Mouse (Mus musculus) ES-E14 (cell line): Measurements from ENCODE around the gene Pcyt2. TPM values are rescaled to one million over a fixed set of nuclear protein-coding genes. Genes with fewer than 3 reads are reported as not detected.

Source experiments
- DNase-seq: peaks from one replicate; pipeline ENCODE4 v3.0.0-alpha.2; 2013; ENCODE audit warnings: low read depth, low spot score
- H3K27ac ChIP-seq: 2 replicates; pipeline ENCODE4 v1.5.1; 2012; ENCODE audit warnings: low read depth, mild to moderate bottlenecking, low read length, moderate library complexity, mixed read lengths; ENCODE audit not compliant: poor library complexity, insufficient read depth, severe bottlenecking
- H3K36me3 ChIP-seq: 2 replicates; pipeline ENCODE4 v1.6.1; 2012; ENCODE audit warnings: mild to moderate bottlenecking, low read length, moderate library complexity, mixed read lengths; ENCODE audit not compliant: control insufficient read depth, poor library complexity, insufficient read depth, severe bottlenecking
- H3K4me1 ChIP-seq, 2 experiments: fragments of 150-350 bp in 1 of 2; sonication (generic) in 1 of 2; 2 replicates each; pipeline ENCODE4 v1.6.1; 2012; ENCODE audit warnings: low read length in 2 of 2, mild to moderate bottlenecking in 1 of 2, mixed read lengths in 1 of 2; ENCODE audit not compliant: control insufficient read depth in 2 of 2, insufficient read depth in 2 of 2, poor library complexity in 1 of 2
- H3K4me3 ChIP-seq, 2 experiments: fragments of 150-350 bp in 1 of 2; sonication (generic) in 1 of 2; 2 replicates each; pipeline ENCODE4 v1.5.1; 2012; ENCODE audit warnings: low read length in 2 of 2, low read depth in 1 of 2, mild to moderate bottlenecking in 1 of 2, mixed read lengths in 1 of 2; ENCODE audit not compliant: insufficient read depth in 1 of 2, poor library complexity in 1 of 2, severe bottlenecking in 1 of 2
- H3K9ac ChIP-seq: 2 replicates; pipeline ENCODE4 v1.6.1; 2012; ENCODE audit warnings: low read depth, mild to moderate bottlenecking, low read length, mixed read lengths; ENCODE audit not compliant: poor library complexity, insufficient read depth, severe bottlenecking
- H3K9me3 ChIP-seq: fragments of 150-350 bp; sonication (generic); 2 replicates; pipeline ENCODE4 v1.6.1; 2012; ENCODE audit warnings: low read depth, mild to moderate bottlenecking, low read length; ENCODE audit not compliant: control insufficient read depth, insufficient read depth
- CHD2 ChIP-seq: IDR thresholded peaks from 2 replicates; pipeline ENCODE4 v1.6.1; 2014; ENCODE audit warnings: mild to moderate bottlenecking, low read depth, low read length, inconsistent platforms
- HCFC1 ChIP-seq: IDR thresholded peaks from 2 replicates; pipeline ENCODE4 v1.6.1; 2012; ENCODE audit warnings: low read length, inconsistent platforms, borderline replicate concordance; ENCODE audit not compliant: insufficient read depth
- MAFK ChIP-seq: IDR thresholded peaks from 2 replicates; pipeline ENCODE4 v1.6.1; 2014; ENCODE audit warnings: mild to moderate bottlenecking, low read depth, low read length, inconsistent platforms; ENCODE audit not compliant: insufficient read depth
- ZC3H11A ChIP-seq: IDR thresholded peaks from 2 replicates; pipeline ENCODE4 v1.6.1; 2012; ENCODE audit warnings: low read depth, mild to moderate bottlenecking, inconsistent platforms, low read length, borderline replicate concordance
- ZNF384 ChIP-seq: IDR thresholded peaks from 2 replicates; pipeline ENCODE4 v1.6.1; 2012; ENCODE audit warnings: low read depth, low read length, inconsistent platforms
- in situ Hi-C, 2 experiments: fragments of 600-800 bp; cut with MboI; formaldehyde crosslinking; loops; one replicate each; pipeline ENCODE4 v1.15.1; 2025; ENCODE audit warnings: low sequenced_read_pairs in 2 of 2, inconsistent platforms in 1 of 2; ENCODE audit not compliant: unreplicated experiment in 2 of 2
- total RNA-seq: library from RNA; depleted of rRNA; stranded (reverse); fragments of 300-350 nt; gene quantifications from 2 replicates; pipeline ENCODE4 v1.2.3, GENCODE M21; 2012

The Pcyt2 gene
- total RNA-seq, 1 experiment: 88.6 TPM

- Histone ChIP-seq H3K4me1 (peaks cover 1 to 18% of the 10 kb centered on the region in 2 experiments; a peak in 2 of 4 replicates), H3K36me3 (peaks cover 34% of the 10 kb centered on the region), H3K9ac (peak overlapping the region; percentile 48), H3K27ac (no peak overlapping the region), H3K9me3 (no peaks in the 10 kb centered on the region), H3K4me3 (peak overlapping the region; percentile 76 to 85)
- in situ Hi-C loops: no loop called here
- DNase-seq: no peak
- TF ChIP-seq HCFC1: no peak
- no peak for TF ChIP-seq ZNF384
- no peak for TF ChIP-seq MAFK
- no peak for TF ChIP-seq CHD2
- TF ChIP-seq ZC3H11A: no peak
Observed at GRCm38 (mm10) chr11:120574278-120574600, 43.5 kb downstream of the Pcyt2 start.

- peaks cover 31% of the 10 kb centered on the region for H3K36me3 ChIP-seq
- in situ Hi-C loops: no loop called here
- peak overlapping the region; percentile 93 for H3K9ac ChIP-seq
- no peak for DNase-seq
- no peak for TF ChIP-seq MAFK
- no peak for TF ChIP-seq CHD2
- no peak for TF ChIP-seq ZC3H11A
- TF ChIP-seq HCFC1: no peak
- H3K4me3 ChIP-seq: peak overlapping the region; percentile 76 to 85
- peaks cover 1 to 12% of the 10 kb centered on the region in 2 experiments; a peak in 2 of 4 replicates for H3K4me1 ChIP-seq
- peak overlapping the region; percentile 87 for H3K27ac ChIP-seq
- no peaks in the 10 kb centered on the region for H3K9me3 ChIP-seq
Observed at GRCm38 (mm10) chr11:120573585-120574277, 44.0 kb downstream of the Pcyt2 start.

GRCm38 (mm10) chr11:120572752-120573584, 44.8 kb downstream of the Pcyt2 start, which contains the start of gene P4hb:
TSS of gene P4hb (minus strand) at chr11:120573253.
- Histone ChIP-seq H3K36me3 (peaks cover 31% of the 10 kb centered on the region), H3K4me3 (peak within 1 kb of the TSS; percentile 76 to 85), H3K9me3 (no peaks in the 10 kb centered on the region), H3K9ac (peak within 1 kb of the TSS; percentile 93), H3K27ac (peak within 1 kb of the TSS; percentile 87), H3K4me1 (peaks cover 1 to 6% of the 10 kb centered on the region in 2 experiments; a peak in 2 of 4 replicates)
- TF ChIP-seq HCFC1 (0 out of 2 replicates have a peak, but pooled peaks have one; percentile 40), CHD2 (peak; percentile 60), ZNF384 (no peak), ZC3H11A (no peak), MAFK (no peak)
- peak; percentile 98 for DNase-seq
- in situ Hi-C loops: no loop called here

DNA sequence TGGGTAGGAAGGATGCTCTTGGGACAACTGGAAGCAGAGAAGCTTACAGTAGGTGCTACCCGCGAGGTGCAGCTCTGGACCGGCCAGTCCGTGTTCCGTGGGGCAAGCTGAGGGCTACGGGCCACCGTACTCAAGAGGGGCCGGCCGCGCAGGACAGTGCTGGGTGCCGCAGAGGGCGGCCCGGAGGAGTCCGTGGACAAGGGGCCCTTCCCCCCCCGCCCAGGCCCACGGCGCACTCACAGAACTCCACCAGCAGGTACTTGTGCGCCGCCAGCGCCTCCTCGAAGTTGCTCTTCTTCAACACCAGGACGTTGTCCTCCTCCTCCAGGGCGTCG, 45.4 kb downstream of the Pcyt2 start:
- TF ChIP-seq CHD2 (no peak), ZNF384 (no peak), ZC3H11A (no peak), HCFC1 (no peak), MAFK (no peak)
- DNase-seq: no peak

More for the DNA sequence above, 45.4 kb downstream of the Pcyt2 start:
- peak overlapping the region; percentile 87 for H3K9ac ChIP-seq
- peaks cover 31% of the 10 kb centered on the region for H3K36me3 ChIP-seq
- peaks cover 1 to 5% of the 10 kb centered on the region in 2 experiments; a peak in 2 of 4 replicates for H3K4me1 ChIP-seq
- peak overlapping the region; percentile 76 to 85 for H3K4me3 ChIP-seq
- no peaks in the 10 kb centered on the region for H3K9me3 ChIP-seq
- in situ Hi-C loops: no loop called here
- peak overlapping the region; percentile 55; the same call in 1 of the 2 replicates for H3K27ac ChIP-seq
